In the genomic region with DNA sequence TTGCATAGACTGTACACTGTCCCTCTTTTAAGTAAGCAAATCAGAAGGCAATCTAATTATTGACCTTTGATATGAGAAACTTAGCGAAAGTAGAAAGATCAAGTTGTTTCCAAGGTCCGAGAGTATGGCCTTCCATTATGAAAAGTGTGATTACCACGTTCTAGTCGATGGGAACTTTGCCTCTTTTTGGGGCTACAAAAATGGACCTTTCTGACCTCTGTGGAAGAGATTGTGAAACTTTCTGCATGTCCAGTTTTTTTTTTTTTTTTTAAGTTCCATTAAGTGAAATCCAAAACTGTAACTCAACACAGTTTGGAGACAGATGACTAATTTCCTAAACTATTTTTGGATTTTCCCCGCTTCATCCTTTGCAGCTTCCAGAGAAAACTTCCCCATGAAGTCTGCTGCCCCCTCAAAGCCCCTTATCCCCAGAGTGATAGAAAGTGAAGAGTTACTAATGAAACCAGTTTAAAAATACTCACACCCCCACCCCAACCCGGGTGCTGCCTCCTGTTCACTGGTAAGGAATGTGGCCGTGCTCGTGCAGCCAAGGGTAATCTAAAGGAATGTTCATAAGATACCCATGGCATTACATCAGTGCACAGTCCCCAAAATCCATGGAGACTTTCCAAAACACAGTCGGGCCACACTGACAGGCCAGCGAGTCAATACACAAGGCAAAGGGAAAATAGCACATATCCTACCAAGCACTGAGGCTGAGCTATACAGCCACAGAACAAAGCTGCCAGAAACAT, we compare ENCODE assay signal across 11 mouse cellular contexts. TPM values are rescaled to one million over a fixed set of nuclear protein-coding genes. Genes with fewer than 3 reads are reported as not detected.
DNase-seq lines count a peak whose midpoint lies in the region; ATAC-seq and TF ChIP-seq lines count a peak whose summit lies in the region.
"Had no signal": no experiment of that assay in that cellular context is flagged by ENCODE, and none has a peak within 500 bp of the region (broad histone marks: within the 10 kb centered on the region; RNA-seq: fewer than 3 reads in every experiment).

No protein-coding gene starts in this region.

- H3K4me1 ChIP-seq in intestine, embryonic 16.5 days (ENCODE audit: control insufficient read depth, insufficient read depth, low read length): no peaks in the 10 kb centered on the region
- no peaks in the 10 kb centered on the region for H3K4me1 ChIP-seq in intestine, postnatal 0 days (replicated peaks; ENCODE audit: control insufficient read depth, insufficient read depth, low read length)
- peaks cover 9% of the 10 kb centered on the region for H3K4me1 ChIP-seq in embryonic facial prominence, embryonic 15.5 days
- peaks cover 26% of the 10 kb centered on the region for H3K4me1 ChIP-seq in heart, embryonic 13.5 days
- no peaks in the 10 kb centered on the region for H3K4me1 ChIP-seq in midbrain, postnatal 0 days (ENCODE audit: insufficient read depth, low read length)
- H3K4me1 ChIP-seq: neural tube, embryonic 12.5 days had no signal

- DNase-seq in lung, postnatal 4 days: peak; percentile 38 to 64
- no peak for DNase-seq in spleen, adult 18-20 months
- DNase-seq in retina, postnatal 1 day: no peak
- no peak for DNase-seq in midbrain, postnatal 0 days (ENCODE audit: low spot score)
- DNase-seq: cerebellum, postnatal 36 days had no signal

- peak overlapping the region; percentile 3; the same call in 1 of the 2 replicates for H3K27ac ChIP-seq in intestine, embryonic 16.5 days (ENCODE audit: low read length)
- no peak overlapping the region for H3K27ac ChIP-seq in intestine, postnatal 0 days (ENCODE audit: low read depth, low read length)
- no peak overlapping the region; the same call in 1 of the 2 replicates for H3K27ac ChIP-seq in embryonic facial prominence, embryonic 15.5 days (replicated peaks)
- peak overlapping the region; percentile 95 for H3K27ac ChIP-seq in heart, embryonic 13.5 days (replicated peaks)
- H3K27ac ChIP-seq in midbrain, postnatal 0 days (ENCODE audit: low read depth, low read length): no peak overlapping the region
- H3K27ac ChIP-seq: liver, embryonic 14.5 days; neural tube, embryonic 12.5 days had no signal

- ATAC-seq in intestine, embryonic 16.5 days: 0 out of 2 replicates have a peak, but pooled peaks have one; percentile 26
- no peak for ATAC-seq in intestine, postnatal 0 days
- ATAC-seq in embryonic facial prominence, embryonic 15.5 days (ENCODE audit: insufficient number of reproducible peaks, low FRiP score, low TSS enrichment, low read depth): 0 out of 2 replicates have a peak, but pooled peaks have one; percentile 65
- peak; percentile 73; the same call in 1 of the 2 replicates for ATAC-seq in heart, embryonic 13.5 days (ENCODE audit: extremely low read depth, insufficient number of reproducible peaks, low FRiP score, low TSS enrichment)
- no peak for ATAC-seq in midbrain, postnatal 0 days (ENCODE audit: low FRiP score)

- H3K27me3 ChIP-seq in intestine, embryonic 16.5 days (replicated peaks; ENCODE audit: control insufficient read depth, insufficient read depth, low read length): no peaks in the 10 kb centered on the region
- no peaks in the 10 kb centered on the region for H3K27me3 ChIP-seq in intestine, postnatal 0 days (replicated peaks; ENCODE audit: control insufficient read depth, insufficient read depth, low read length)
- H3K27me3 ChIP-seq in embryonic facial prominence, embryonic 15.5 days: no peaks in the 10 kb centered on the region
- no peaks in the 10 kb centered on the region for H3K27me3 ChIP-seq in heart, embryonic 13.5 days (replicated peaks)
- no peaks in the 10 kb centered on the region for H3K27me3 ChIP-seq in midbrain, postnatal 0 days (ENCODE audit: insufficient read depth, low read length)
- H3K27me3 ChIP-seq: neural tube, embryonic 12.5 days had no signal

- no peak overlapping the region for H3K9ac ChIP-seq in intestine, embryonic 16.5 days (ENCODE audit: low read depth, low read length)
- H3K9ac ChIP-seq in intestine, postnatal 0 days (ENCODE audit: low read depth, low read length): no peak overlapping the region
- H3K9ac ChIP-seq in embryonic facial prominence, embryonic 15.5 days: no peak overlapping the region
- peak overlapping the region; percentile 67; the same call in 1 of the 2 replicates for H3K9ac ChIP-seq in heart, embryonic 13.5 days
- H3K9ac ChIP-seq in midbrain, postnatal 0 days (replicated peaks; ENCODE audit: low read length, poor library complexity, severe bottlenecking): no peak overlapping the region
- H3K9ac ChIP-seq: liver, embryonic 14.5 days; neural tube, embryonic 12.5 days had no signal

- TF ChIP-seq CTCF in intestine, postnatal 0 days (IDR thresholded peaks at IDR 0.05; ENCODE audit: low read depth): no peak
- TF ChIP-seq CTCF in midbrain, postnatal 0 days (IDR thresholded peaks at IDR 0.05): no peak

- no peak overlapping the region for H3K4me2 ChIP-seq in intestine, embryonic 16.5 days (ENCODE audit: low read depth, low read length)
- H3K4me2 ChIP-seq in intestine, postnatal 0 days (replicated peaks; ENCODE audit: low read depth): no peak overlapping the region
- no peak overlapping the region for H3K4me2 ChIP-seq in embryonic facial prominence, embryonic 15.5 days (replicated peaks)
- peak overlapping the region; percentile 12 for H3K4me2 ChIP-seq in heart, embryonic 13.5 days
- H3K4me2 ChIP-seq in midbrain, postnatal 0 days (ENCODE audit: low read depth, low read length, poor library complexity, severe bottlenecking): no peak overlapping the region
- H3K4me2 ChIP-seq: neural tube, embryonic 12.5 days had no signal

- H3K4me3 ChIP-seq in intestine, embryonic 16.5 days (ENCODE audit: low read length): no peak overlapping the region
- no peak overlapping the region for H3K4me3 ChIP-seq in intestine, postnatal 0 days (ENCODE audit: low read depth, low read length)
- no peak overlapping the region for H3K4me3 ChIP-seq in embryonic facial prominence, embryonic 15.5 days (replicated peaks)
- no peak overlapping the region for H3K4me3 ChIP-seq in heart, embryonic 13.5 days
- no peak overlapping the region for H3K4me3 ChIP-seq in midbrain, postnatal 0 days (ENCODE audit: low read depth, low read length)
- H3K4me3 ChIP-seq: neural tube, embryonic 12.5 days had no signal

- H3K36me3 ChIP-seq in intestine, embryonic 16.5 days (ENCODE audit: control insufficient read depth, insufficient read depth, low read length): no peaks in the 10 kb centered on the region
- H3K36me3 ChIP-seq in intestine, postnatal 0 days (ENCODE audit: control insufficient read depth, insufficient read depth): no peaks in the 10 kb centered on the region
- no peaks in the 10 kb centered on the region for H3K36me3 ChIP-seq in embryonic facial prominence, embryonic 15.5 days
- no peaks in the 10 kb centered on the region for H3K36me3 ChIP-seq in heart, embryonic 13.5 days
- no peaks in the 10 kb centered on the region for H3K36me3 ChIP-seq in midbrain, postnatal 0 days (ENCODE audit: insufficient read depth, low read length)
- H3K36me3 ChIP-seq: neural tube, embryonic 12.5 days had no signal

- 69% methylated on average over 10 of the region's 10 CpGs for WGBS in intestine, embryonic 16.5 days
- WGBS in intestine, postnatal 0 days: 55% methylated on average over 10 of the region's 10 CpGs
- 40% methylated on average over 10 of the region's 10 CpGs for WGBS in embryonic facial prominence, embryonic 15.5 days
- WGBS in heart, embryonic 13.5 days: 35% methylated on average over 10 of the region's 10 CpGs
- 86% methylated on average over 10 of the region's 10 CpGs for WGBS in midbrain, postnatal 0 days

- no peaks in the 10 kb centered on the region for H3K9me3 ChIP-seq in intestine, embryonic 16.5 days (ENCODE audit: control insufficient read depth, low read length)
- no peaks in the 10 kb centered on the region for H3K9me3 ChIP-seq in intestine, postnatal 0 days (ENCODE audit: control insufficient read depth)
- no peaks in the 10 kb centered on the region for H3K9me3 ChIP-seq in embryonic facial prominence, embryonic 15.5 days (replicated peaks)
- H3K9me3 ChIP-seq in heart, embryonic 13.5 days: peaks cover 10% of the 10 kb centered on the region
- no peaks in the 10 kb centered on the region for H3K9me3 ChIP-seq in midbrain, postnatal 0 days (ENCODE audit: low read length)
- H3K9me3 ChIP-seq: neural tube, embryonic 12.5 days had no signal

RNA-seq across cellular contexts. Expression of gene Nfil3, which starts 52.5 kb away (rescaled TPM):
- 28.4 and 30.0 TPM in 2 replicates for polyA plus RNA-seq in intestine, embryonic 16.5 days (2015; fragmentation: Nextera tagmentation; extraction: Ambion mirVana)
- 15.6 and 15.8 TPM in 2 replicates for polyA plus RNA-seq in intestine, postnatal 0 days (2015; fragmentation: Nextera tagmentation; extraction: Ambion mirVana)
- 42.2 and 43.5 TPM in 2 replicates for polyA plus RNA-seq in embryonic facial prominence, embryonic 15.5 days (2015; fragmentation: Nextera tagmentation; extraction: Ambion mirVana)
- polyA plus RNA-seq in heart, embryonic 13.5 days (2015; fragmentation: Nextera tagmentation; extraction: Ambion mirVana): 36.8 and 41.9 TPM in 2 replicates
- total RNA-seq in midbrain, postnatal 0 days (2014; rRNA removed): 15.7 and 20.8 TPM in 2 replicates
- 27.3 and 27.5 TPM in 2 replicates for polyA plus RNA-seq in midbrain, postnatal 0 days (2015; fragmentation: Nextera tagmentation; extraction: Ambion mirVana)

Comparison
In these comparisons a context has a peak if more than half of its experiments do, and no peak if none do; other contexts are left out.
1. ATAC-seq: peak in intestine, embryonic 16.5 days (single experiment), embryonic facial prominence, embryonic 15.5 days (single experiment) and heart, embryonic 13.5 days (single experiment); none in intestine, postnatal 0 days (single experiment) and midbrain, postnatal 0 days (single experiment).
2. H3K27ac ChIP-seq: peak in intestine, embryonic 16.5 days (single experiment) and heart, embryonic 13.5 days (single experiment); none in intestine, postnatal 0 days (single experiment), embryonic facial prominence, embryonic 15.5 days (single experiment) and midbrain, postnatal 0 days (single experiment).
3. DNase-seq: peak in lung, postnatal 4 days (2 of 2); none in spleen, adult 18-20 months (0 of 2), retina, postnatal 1 day (single experiment) and midbrain, postnatal 0 days (single experiment).